Mouse (Mus musculus) testis, adult 2 months (tissue): ENCODE data around the gene Kif1bp. TPM values are rescaled to one million over a fixed set of nuclear protein-coding genes. Genes with fewer than 3 reads are reported as not detected.
A peak's percentile ranks its signal among the peaks of the same experiment; 100 is the strongest.

Source experiments
- H3K27ac ChIP-seq: fragments of 200-500 bp; 2 replicates; pipeline ENCODE4 v1.5.1; 2012; ENCODE audit warnings: low read depth, low read length; ENCODE audit not compliant: control insufficient read depth, insufficient read depth
- H3K27me3 ChIP-seq: fragments of 200-500 bp; 2 replicates; pipeline ENCODE4 v1.6.1; 2012; ENCODE audit warnings: mild to moderate bottlenecking, low read length, moderate library complexity; ENCODE audit not compliant: control insufficient read depth, insufficient read depth
- H3K36me3 ChIP-seq: fragments of 200-500 bp; 2 replicates; pipeline ENCODE4 v1.6.1; 2012; ENCODE audit warnings: mild to moderate bottlenecking, low read length; ENCODE audit not compliant: control insufficient read depth, insufficient read depth
- H3K4me1 ChIP-seq: fragments of 200-500 bp; 2 replicates; pipeline ENCODE4 v1.6.1; 2012; ENCODE audit warnings: low read length; ENCODE audit not compliant: control insufficient read depth, insufficient read depth
- H3K4me3 ChIP-seq: fragments of 200-500 bp; 2 replicates; pipeline ENCODE4 v1.5.1; 2012; ENCODE audit warnings: low read depth, mild to moderate bottlenecking, low read length, moderate library complexity, mixed read lengths; ENCODE audit not compliant: control insufficient read depth
- CTCF ChIP-seq: fragments of 200-500 bp; IDR thresholded peaks from 2 replicates; pipeline ENCODE4 v1.5.1; 2012; ENCODE audit warnings: low read depth, mild to moderate bottlenecking, inconsistent platforms, low read length, moderate library complexity; ENCODE audit not compliant: control insufficient read depth, insufficient read depth, insufficient replicate concordance
- POLR2A ChIP-seq: fragments of 200-500 bp; IDR thresholded peaks from 2 replicates; pipeline ENCODE4 v1.6.1; 2012; ENCODE audit warnings: low read depth, mild to moderate bottlenecking, inconsistent platforms, low read length, moderate library complexity; ENCODE audit not compliant: control insufficient read depth
- polyA plus RNA-seq: library from polyadenylated mRNA; depleted of rRNA; stranded (reverse); fragments of >200 nt; gene quantifications from 2 replicates; pipeline ENCODE4 v1.2.3, GENCODE M21; 2012; rRNA removed

Kif1bp gene
- 41.7 and 47.4 TPM in 2 replicates for polyA plus RNA-seq

DNA sequence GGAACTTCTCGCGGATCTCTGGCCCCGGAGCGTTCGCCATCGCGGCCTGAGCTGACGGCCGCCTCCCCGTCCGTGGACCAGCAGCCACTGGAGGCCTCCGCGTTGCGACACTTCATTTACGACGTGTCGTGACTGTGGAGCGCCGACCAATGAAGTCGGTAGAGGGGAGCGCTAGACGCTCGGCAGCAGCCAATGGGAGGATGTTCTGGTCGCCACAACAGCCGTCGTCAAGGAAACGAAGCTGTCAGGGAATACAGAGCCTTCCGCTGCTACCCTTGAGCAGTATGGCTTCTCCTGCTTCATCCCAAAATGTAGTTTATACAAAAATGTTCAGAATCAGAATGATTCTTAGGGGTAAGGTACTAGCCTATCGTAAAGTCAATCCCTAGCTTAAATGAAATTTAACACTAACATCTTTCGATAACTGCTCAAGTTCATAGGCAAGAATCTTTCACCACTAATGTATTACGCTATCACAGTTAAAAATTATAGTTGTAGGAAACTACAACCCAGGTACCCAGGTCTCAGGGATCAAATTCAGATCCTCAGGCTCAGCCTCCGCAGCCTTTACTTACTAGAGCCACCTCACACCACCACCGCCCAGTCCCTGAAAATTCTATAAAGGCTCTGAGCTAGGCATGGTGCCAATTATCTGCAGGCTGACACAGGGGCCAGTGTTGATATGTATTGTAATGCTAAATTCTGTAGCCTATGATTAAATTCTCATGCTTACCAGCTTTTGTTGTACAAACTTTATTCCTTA, at the start of gene Kif1bp:
Kif1bp (minus strand) TSS at position 120 of the 763 bp plus-strand sequence.
- H3K4me3 ChIP-seq = peak within 1 kb of the TSS; percentile 97
- peak within 1 kb of the TSS; percentile 92 for H3K27ac ChIP-seq
- no peaks in the 10 kb centered on the region; the same call in 1 of the 2 replicates for H3K36me3 ChIP-seq
- TF ChIP-seq CTCF = no peak
- TF ChIP-seq POLR2A = peak; percentile 84
- peaks cover 2% of the 10 kb centered on the region; the same call in 1 of the 2 replicates for H3K4me1 ChIP-seq
- H3K27me3 ChIP-seq = no peaks in the 10 kb centered on the region

DNA sequence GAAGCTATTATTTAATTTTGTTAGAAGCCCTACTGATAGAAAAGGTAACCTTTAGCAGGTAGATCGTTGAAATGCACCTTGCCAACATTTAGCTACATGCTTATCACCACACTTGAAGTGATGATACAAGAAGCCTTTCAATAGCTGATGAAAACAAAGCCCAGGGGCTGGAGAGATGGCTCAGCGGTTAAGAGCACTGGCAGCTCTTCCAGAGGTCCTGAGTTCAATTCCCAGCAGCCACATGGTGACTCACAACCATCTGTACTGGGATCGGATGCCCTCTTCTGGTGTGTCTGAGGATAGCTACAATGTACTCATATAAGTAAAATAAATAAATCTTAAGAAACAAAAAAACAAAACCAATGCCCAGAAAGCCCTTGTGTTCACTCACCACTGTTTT, 25.9 kb upstream of the Kif1bp start:
- peaks cover 3% of the 10 kb centered on the region; the same call in 1 of the 2 replicates for H3K4me1 ChIP-seq
- H3K36me3 ChIP-seq = no peaks in the 10 kb centered on the region
- H3K4me3 ChIP-seq = no peak overlapping the region
- H3K27ac ChIP-seq = no peak overlapping the region
- no peaks in the 10 kb centered on the region for H3K27me3 ChIP-seq
- TF ChIP-seq POLR2A (no peak), CTCF (no peak)

DNA sequence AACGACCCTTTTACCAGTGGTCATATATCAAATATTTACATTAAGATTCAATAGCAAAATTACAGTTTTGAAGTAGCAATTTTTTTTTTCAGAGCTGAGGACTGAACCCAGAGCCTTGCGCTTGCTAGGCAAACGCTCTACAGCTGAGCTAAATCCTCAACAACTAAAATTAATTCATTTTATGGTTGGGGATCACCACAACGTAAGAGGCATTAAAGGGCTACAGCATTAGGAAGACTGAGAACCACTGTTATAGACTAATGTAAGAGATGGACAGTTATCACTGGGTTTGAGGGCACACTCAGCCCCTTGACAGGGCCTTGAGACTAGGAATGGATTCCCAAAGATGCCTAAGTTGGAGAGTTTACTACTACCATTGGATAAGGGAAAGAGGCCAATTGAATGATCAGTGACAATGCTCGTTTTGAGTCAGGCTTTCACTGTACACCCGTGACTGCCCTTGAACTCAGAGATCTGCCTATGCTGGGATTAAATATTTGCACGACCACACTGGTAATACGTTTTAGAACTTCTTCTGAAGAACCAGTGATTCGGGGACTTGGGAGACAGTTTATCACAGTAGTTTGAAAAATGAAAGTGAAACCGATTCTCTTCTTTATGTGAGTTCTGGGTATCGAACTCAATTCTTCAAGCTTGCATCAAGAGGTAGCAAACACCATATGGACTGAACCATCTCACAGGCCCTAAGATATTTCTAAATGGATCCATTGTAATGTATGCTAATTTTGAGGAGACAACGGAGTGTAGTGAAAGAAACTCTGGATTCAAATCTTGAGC, 25.2 kb upstream of the Kif1bp start:
- H3K4me3 ChIP-seq = peak overlapping the region; percentile 89
- no peak overlapping the region for H3K27ac ChIP-seq
- H3K36me3 ChIP-seq = no peaks in the 10 kb centered on the region
- no peaks in the 10 kb centered on the region for H3K27me3 ChIP-seq
- TF ChIP-seq CTCF = no peak
- TF ChIP-seq POLR2A = no peak
- peaks cover 3% of the 10 kb centered on the region; the same call in 1 of the 2 replicates for H3K4me1 ChIP-seq

DNA sequence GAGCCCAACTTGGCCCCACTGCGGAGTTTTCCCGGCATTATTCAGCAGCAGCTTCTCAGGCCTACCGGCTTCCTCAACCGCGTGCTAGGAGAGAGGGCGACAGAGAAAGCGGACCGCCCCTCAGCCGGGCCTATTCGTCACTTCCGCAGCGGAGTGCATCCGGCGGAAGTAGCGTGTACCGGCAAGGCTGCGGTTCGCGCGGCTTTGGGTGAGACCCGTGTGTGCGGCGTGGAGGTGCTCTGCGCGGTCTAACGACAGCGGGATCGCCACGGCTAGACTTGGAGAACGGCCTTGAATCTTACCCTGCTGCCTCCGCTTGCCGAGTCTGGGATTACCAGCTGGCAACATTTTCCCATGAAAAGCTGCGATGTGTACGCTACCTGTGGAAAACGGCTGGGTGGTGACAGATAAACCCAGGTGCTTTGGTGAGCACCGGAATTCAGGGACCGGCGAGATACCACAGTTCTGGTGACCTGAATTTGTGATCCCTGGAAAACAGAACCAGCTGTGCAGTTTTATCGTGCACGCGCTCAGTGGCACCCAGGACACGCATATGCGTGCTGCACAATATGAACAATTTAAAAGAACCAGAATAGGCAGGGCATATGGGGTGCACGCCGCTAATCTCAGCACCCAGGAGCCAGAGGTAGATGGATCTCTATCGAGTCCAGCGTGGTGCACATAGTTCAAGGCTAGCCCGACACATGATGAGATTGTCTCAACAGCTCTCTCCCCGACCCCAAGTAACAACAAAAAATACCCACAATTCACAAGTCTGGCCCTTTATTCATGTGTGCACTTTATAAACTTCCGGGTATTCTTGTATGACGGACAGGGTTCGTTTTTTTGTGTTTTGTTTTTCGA, 24.2 kb upstream of the Kif1bp start, which contains the start of gene Ddx21:
Ddx21 (minus strand) TSS at position 105 of the 864 bp plus-strand sequence.
- no peaks in the 10 kb centered on the region for H3K27me3 ChIP-seq
- peaks cover under 1% of the 10 kb centered on the region; the same call in 1 of the 2 replicates for H3K36me3 ChIP-seq
- TF ChIP-seq CTCF = peak; percentile 8; the same call in 1 of the 2 replicates
- peak; percentile 99 for TF ChIP-seq POLR2A
- H3K4me3 ChIP-seq = peak within 1 kb of the TSS; percentile 89
- peak within 1 kb of the TSS; percentile 98 for H3K27ac ChIP-seq
- peaks cover 3% of the 10 kb centered on the region; the same call in 1 of the 2 replicates for H3K4me1 ChIP-seq

DNA sequence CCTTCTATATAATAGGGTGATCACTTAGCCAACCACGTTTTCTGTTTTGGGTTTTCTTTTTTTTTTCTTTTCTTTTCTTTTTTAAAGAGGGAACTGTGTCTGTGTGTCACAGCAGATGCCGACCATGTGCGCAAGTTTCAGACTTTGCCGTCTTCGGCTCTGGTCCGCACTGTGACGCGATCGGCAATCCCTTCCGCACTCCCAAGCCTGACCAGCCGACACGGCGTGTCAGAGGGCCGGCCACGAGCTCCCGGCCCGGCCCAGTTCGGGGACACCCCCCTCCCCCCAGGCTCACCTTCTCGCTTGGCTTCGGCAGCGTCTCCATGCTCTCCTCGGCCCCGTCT, 23.5 kb upstream of the Kif1bp start:
- TF ChIP-seq CTCF = no peak
- no peak for TF ChIP-seq POLR2A
- peaks cover 2% of the 10 kb centered on the region; the same call in 1 of the 2 replicates for H3K36me3 ChIP-seq
- H3K27me3 ChIP-seq = no peaks in the 10 kb centered on the region
- peak overlapping the region; percentile 98 for H3K27ac ChIP-seq
- H3K4me3 ChIP-seq = peak overlapping the region; percentile 89
- H3K4me1 ChIP-seq = peaks cover 3% of the 10 kb centered on the region; the same call in 1 of the 2 replicates

DNA sequence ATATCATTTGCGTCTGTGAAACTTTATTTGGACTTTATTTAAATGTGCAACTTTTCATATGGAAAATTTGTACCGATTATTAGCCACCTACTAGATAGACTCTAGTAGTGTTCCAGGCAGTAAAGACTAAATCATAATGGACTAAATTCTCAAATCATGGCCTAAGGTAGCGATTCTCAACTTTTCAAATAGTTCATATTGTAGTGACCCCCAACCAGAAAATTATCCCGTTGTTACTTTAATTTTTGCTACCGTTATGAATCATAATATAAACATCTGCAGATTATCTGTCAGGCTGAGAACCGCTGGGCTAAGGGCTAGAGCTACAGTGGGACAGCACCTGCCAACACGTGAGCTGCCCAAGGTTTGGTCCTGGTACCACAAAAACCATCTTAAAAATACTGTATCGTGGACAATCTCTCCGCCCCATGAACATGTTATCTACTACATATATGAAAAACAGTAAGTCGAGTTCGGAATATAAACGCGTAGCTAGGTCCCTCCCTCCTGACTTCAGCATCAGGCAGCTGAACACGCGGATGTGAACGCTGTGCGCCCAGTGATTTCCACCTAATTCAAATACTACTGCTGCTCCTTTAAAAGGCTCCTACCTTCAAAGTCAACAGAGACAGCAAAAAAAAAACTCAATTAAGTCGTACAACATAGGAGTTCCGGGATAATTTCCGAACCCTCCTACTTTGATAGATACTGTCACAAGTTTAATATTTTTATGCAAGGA, 23.0 kb upstream of the Kif1bp start:
- Histone ChIP-seq H3K36me3 (peaks cover 2% of the 10 kb centered on the region; the same call in 1 of the 2 replicates), H3K27ac (no peak overlapping the region; the same call in 1 of the 2 replicates), H3K4me3 (peak overlapping the region; percentile 89), H3K4me1 (peaks cover 3% of the 10 kb centered on the region; the same call in 1 of the 2 replicates), H3K27me3 (no peaks in the 10 kb centered on the region)
- TF ChIP-seq POLR2A = no peak
- TF ChIP-seq CTCF = no peak
